Mouse (Mus musculus): Measurements from ENCODE around the gene Faim2.

Faim2 gene

GRCm38 (mm10) chr15:99527629-99528353, at the start of gene Faim2:
TSS of gene Faim2 (minus strand) at chr15:99528165.
- DNase-seq (ENCODE audit: low spot score), result peak; percentile 75

GRCm38 (mm10) chr15:99569123-99569522, 41.2 kb upstream of the Faim2 start:
- no peak for DNase-seq (ENCODE audit: low spot score)

- no peak for DNase-seq (ENCODE audit: low spot score)
These were observed 40.7 kb upstream of the Faim2 start for GRCm38 (mm10) chr15:99568682-99569081.

- DNase-seq (ENCODE audit: low spot score), result no peak
These were observed 39.4 kb upstream of the Faim2 start for GRCm38 (mm10) chr15:99567371-99567770.

GRCm38 (mm10) chr15:99560246-99560645, 32.3 kb upstream of the Faim2 start:
- DNase-seq (ENCODE audit: low spot score), result no peak

DNA sequence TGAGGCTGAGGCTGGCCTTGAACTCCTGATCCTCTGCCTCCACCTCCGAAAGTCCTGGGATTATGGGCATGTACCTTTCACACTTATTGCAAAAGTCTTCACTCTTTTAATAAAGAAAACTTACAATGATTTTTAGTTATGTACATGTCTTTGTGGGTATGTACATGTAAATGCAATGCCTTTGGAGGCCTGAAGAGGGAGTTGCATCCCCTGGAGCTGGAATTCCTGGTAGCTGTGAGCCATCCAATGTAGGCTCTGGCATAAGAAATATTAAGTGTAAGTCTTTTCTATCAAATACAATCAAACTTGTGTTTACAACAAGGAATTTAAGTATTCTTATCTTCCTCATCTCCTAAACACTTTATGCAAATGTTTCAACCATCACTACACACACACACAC, 31.0 kb upstream of the Faim2 start:
- DNase-seq (ENCODE audit: low spot score), result no peak

DNA sequence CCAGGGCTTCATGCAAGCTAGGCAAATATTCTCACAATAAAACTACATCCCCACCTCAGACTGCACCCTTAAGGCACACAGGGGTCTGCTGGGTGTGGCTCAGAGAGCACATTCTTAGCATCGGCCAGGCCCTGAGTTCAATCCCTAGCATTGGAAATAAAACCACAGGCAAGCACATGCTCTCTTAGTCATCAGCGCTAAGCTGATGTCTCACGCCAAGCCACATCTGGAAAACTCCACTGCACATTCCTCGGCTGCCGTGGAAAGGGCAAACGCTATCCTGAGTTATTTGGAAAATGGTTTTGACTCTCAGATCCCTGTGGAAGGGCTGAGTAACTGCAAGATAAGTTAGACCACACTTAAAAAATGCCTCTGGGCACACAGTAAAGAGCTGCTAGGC, 25.8 kb upstream of the Faim2 start:
- no peak for DNase-seq (ENCODE audit: low spot score)

GRCm38 (mm10) chr15:99549901-99550300, 21.9 kb upstream of the Faim2 start:
- no peak for DNase-seq (ENCODE audit: low spot score)

DNA sequence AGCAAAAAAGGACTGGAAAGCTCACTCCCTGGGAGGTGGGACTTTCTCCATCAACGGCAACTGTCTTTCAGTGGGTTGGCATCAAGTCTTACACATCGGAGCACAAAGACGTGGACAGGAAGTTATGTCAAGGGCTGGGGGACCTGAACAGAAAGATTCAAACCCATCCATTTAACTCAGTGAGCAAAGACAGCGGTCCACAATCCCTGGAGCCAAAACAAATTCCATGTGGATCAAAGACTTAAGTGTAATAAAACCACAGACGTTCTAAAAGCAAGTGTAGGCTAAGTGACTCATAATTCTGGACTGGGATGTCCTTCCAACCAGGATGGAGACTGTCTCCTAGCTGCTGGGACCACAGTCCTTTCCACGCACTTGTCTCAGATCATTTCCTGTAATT, 19.8 kb upstream of the Faim2 start:
- no peak for DNase-seq (ENCODE audit: low spot score)

DNA sequence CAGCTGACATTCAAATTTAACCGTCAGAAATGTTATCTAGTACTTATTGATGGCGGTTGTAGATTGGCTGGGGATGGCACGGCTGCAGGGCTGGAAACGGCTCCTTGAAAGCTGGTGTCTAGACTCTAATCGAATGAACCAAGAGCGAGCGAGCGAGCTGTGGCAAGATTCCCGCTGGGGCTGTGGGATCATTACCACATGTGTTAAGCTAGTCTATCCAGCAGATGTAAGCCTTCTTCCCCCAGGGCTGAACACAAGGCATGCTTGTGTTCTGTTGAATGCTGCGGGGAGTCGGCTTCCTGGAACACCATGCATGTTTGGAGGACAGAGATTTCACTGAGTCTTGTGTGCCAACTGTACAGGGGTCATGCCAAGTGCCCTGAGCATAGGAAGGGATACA, 18.6 kb upstream of the Faim2 start:
- DNase-seq (ENCODE audit: low spot score), result no peak

DNA sequence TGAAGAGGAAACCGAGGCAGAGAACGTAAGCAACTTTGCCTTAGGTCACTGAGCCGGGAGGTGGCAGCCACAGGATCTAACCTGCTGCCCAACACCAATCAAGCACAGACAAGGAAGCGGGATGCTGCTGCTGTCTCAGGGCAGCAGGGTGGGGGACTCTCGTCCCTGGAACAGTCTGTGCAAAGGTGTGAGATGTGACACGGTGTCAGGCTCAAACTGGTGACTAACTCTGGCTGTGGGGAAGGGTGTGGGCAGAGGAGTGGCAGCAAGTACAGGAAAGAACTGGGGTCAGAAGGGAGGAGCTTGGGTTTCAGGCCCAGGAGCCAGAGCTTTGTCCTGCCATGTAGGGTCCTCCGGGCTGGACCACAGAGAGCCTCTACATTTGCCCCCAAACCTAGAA, 16.1 kb upstream of the Faim2 start:
- no peak for DNase-seq (ENCODE audit: low spot score)

DNA sequence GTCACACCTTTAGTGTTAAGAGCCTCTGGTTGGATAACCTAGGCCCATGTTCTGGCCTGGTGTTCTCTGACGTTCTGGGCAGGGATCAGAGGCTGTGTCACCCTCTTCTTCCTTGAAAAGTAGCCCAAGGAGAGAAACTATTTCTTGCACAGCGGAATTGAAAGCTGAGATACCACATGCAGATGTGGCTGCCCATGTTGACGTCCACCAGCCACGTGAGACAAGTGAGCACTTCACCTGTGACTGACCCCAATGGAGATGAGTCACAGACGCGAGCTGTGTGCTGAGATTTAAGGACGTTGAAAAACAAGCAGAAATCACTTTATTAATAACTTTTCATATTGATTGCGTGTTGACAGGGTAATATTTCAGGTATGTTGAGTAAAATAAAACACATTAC, 11.9 kb upstream of the Faim2 start:
- no peak for DNase-seq (ENCODE audit: low spot score)

- DNase-seq (ENCODE audit: low spot score), result no peak
These were observed 9.2 kb upstream of the Faim2 start for GRCm38 (mm10) chr15:99536889-99537862.

DNA sequence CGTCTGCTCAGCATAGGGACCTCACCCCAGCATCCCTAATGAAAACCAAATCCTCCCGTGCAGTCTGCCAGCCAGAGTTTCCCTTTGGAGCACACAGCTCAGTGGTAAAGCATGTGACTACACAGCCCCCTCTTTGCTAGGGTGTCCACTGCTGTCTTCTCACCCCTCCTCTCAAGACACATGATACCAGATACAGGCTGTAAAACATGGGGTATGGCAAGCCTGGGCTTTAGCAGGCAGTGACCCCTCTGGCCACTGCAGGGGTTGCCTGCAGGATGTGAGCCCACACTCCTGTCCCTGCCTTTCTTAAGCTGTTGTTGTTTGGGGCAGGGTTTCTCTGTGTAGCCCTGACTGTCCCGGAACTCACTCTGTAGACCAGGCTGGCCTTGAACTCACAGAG, 4.1 kb upstream of the Faim2 start:
- no peak for DNase-seq (ENCODE audit: low spot score)

DNA sequence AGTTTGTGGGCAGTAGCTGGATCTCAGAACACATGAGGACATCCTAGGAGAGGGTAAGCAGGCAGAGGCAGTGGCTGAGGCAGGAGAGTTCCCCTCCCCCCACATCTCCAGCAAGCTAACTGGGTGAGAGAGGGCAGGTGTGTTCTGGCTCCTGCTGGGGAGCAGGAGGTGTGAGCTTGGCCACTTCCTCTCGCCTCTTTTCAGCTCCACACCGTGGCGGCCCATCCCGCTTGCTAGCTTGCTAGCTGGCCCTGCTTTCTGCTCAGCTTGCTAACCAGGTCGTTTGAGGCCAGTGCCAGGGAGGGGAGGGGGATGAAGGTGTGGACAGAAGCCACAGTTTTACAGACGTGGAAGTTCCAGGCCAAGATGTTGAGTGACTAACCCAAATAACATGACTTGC, 3.2 kb upstream of the Faim2 start:
- no peak for DNase-seq (ENCODE audit: low spot score)

DNA sequence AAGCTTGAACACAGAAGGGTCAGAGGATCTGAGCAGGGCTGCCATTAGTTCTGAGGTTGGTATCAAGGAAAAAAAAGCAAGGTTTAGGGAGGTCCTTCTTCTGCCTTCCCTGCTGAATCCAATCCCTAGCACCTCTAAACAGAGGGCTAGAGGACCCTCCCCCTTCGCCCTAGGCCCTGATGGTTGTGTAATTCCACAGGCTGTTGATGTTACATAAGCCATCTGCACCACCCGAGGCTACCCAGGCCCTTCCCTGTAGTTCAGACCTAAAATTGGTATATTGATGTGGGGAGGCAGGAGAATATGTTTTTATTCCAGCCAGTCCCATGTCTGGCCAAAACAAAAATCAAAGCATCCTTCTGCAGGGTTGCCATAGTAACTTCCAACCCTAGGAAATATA, 1.3 kb downstream of the Faim2 start:
- no peak for DNase-seq (ENCODE audit: low spot score)

DNA sequence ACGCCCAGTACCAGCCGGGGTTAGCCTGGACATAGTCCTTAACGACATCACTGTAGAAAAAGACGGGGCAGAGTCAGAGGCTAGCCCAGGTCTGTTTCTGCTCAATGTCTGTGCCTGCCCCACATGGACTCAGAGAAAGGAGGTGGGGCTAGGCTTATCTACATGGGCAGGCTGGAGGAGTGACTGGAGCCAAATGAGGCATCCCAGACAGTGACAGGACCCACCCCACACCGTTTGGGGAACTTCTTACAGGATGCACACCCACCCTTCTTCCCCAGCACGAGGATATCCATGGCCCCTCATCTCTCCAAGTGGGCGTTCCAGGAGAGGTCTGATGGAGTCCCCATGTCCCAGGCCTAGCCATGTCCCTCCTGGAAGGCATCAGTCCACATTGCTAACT, 7.7 kb downstream of the Faim2 start:
- no peak for DNase-seq (ENCODE audit: low spot score)

DNA sequence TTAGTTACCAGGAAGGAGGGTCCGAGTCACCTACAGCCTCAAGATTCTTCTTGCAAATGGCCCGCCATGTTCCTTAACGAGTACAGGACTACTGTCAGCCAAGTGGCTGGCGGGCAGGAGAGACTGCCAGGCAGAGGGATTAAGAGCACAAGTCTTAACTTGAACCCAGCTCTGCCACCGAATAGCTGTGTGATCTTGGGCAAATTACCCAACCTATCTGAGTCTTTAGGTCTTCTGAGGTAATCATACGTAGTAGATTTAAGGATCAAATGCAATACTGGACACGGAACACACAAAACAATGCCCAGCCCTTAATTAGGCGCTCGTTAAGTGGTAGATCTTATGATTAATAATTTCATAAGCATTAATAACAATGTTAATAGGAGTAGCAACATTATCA, 8.3 kb downstream of the Faim2 start:
- no peak for DNase-seq (ENCODE audit: low spot score)

- no peak for DNase-seq (ENCODE audit: low spot score)
These were observed 10.2 kb downstream of the Faim2 start for GRCm38 (mm10) chr15:99517715-99518114.

- DNase-seq (ENCODE audit: low spot score), result no peak
These were observed 11.2 kb downstream of the Faim2 start for GRCm38 (mm10) chr15:99516715-99517114.

DNA sequence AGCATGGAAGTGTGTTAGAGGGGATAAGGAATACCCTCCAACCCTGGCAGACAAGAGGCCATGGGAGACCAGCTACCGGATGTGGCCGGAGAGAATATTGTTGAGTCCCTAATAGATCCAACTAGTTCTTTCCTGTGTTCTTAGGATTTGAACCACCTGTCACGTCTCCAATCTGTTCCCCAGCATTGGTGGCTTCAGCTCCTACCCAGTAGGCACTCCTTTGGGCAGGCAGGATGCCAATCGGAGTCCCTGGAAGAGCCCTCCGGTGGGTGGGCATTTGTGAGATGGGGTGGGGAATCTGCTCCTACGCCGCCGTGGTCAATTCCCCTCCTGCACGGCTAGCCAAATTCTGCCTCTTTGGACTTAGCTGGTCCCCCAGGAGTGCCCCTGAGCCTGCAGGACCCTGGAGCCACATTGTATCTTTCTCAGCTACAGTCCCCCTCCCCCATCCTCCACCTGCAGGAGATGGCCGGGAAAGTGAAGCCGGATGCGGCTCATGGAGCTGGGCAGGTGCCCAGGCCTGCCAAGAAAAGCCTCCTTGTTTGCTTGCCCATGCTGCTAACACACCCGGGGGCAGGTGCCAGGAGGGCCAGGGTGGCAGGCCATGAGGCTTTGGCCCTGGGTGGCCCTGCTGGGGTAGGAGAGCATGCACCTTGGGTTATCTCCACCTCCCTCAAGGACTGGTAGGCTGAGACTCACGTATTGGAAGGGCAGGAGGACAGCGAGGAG, 16.0 kb downstream of the Faim2 start:
- no peak for DNase-seq (ENCODE audit: low spot score)

DNA sequence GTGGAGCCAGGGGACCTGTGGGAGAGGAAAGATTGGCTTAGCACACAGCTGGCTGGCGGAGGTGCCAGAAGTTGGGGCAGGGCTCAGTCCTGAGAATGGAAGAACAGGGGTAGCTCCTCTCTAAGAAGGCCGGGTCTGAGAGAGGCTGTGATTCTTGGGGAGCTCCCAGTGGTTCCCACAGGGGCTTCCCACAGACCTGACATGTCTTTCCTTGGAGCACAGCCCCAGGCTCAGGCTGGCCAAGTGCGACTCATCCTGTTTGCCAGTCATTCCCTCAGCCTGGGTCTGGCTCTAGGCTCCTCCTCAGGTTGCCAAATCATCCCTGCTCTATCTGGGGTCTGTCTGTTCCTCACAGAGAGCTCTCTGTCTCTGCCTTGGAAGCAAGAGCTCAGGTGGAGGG, 17.3 kb downstream of the Faim2 start:
- no peak for DNase-seq (ENCODE audit: low spot score)

- no peak for DNase-seq (ENCODE audit: low spot score)
These were observed 18.1 kb downstream of the Faim2 start for GRCm38 (mm10) chr15:99509840-99510239.

Measured in left cerebral cortex, adult 11 months (tissue).